Mouse (Mus musculus): ENCODE measurements around the gene Gp1bb.

DNA sequence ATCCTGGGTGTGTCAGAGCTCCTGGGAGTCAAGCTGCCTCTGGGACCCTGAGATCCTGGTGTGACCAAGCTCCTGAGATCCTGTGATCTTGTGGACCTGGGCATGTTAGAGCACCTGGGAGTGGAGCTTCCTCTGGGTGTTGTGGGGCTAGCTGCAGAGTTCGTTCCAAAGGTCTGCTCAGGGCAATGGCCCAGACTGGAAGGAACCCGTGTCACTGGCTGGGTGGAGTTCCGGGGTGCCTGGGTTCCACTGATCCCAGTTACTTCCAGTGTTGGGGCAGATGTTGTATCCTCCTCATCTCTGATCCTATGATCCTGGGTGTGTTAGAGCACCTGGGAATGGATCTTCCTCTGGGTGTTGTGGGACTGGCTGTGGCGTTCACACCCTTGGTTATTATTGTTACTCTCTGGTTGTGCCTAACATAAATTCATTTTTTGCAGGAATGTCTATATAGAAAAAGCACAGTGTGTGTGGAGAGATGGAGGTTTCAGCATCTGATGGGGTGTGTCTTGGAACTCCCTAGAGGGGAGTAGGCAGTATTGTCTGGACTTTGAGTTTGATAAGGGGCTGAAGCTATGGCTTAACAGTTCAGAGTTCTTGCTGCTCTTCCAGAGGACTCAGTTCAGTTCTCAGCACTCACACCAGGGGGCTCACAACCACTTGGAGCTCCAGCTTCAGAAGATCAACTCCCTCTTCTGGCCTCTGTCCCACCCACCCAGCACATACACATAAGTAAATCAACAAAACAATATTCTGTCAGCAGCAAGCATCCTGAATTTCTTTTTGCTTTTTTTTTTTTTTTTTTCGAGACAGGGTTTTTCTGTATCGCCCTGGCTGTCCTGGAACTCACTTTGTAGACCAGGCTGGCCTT lies 31.3 kb upstream of the Gp1bb start:
- TF ChIP-seq POLR2A (IDR thresholded peaks at IDR 0.05; ENCODE audit: borderline replicate concordance, control insufficient read depth, low read depth, low read length): no peak
- 0 out of 2 replicates have a peak, but pooled peaks have one; percentile 9 for TF ChIP-seq CTCF (IDR thresholded peaks at IDR 0.05; ENCODE audit: control insufficient read depth, insufficient read depth, low read length)

Data from bone marrow, adult 2 months (tissue).